Mouse (Mus musculus) NIH3T3 (cell line): Measurements from ENCODE around the gene Ace.
"Not testable (repeated sequence)": the region's sequence is repeated elsewhere in the genome, so short reads cannot be mapped to it uniquely, and the experiment has no call there.

ENCODE experiments used
- DNase-seq: peaks from one replicate; pipeline ENCODE4 v3.0.0-alpha.2; 2012; ENCODE audit warnings: low read depth

Gene Ace

GRCm38 (mm10) chr11:106000062-106000461 is 32.3 kb downstream of the Ace start:
- DNase-seq, result no peak

- peak; percentile 63 for DNase-seq
These were observed 34.0 kb downstream of the Ace start for GRCm38 (mm10) chr11:106001718-106002117.

- no peak for DNase-seq
These were observed 36.8 kb downstream of the Ace start for GRCm38 (mm10) chr11:106004576-106004975.

DNA sequence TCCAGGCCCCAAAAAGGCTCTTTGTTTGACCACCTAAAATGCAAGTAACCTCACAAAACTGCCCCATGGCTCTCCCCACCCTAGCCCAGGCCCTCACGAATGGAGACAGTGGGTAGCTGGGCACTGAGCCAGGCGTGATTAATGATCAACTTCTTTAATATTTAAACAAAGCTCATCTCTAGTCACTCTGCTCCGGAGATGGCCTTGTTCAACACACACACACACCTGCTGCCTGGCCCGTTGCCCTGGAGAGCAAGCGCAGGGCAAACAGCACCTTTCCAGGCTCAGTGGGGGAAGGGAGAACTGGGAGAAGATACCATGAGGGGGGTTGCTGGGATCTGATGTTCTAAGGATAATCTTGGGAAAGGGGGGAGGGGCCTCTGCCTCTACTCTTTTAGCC is 38.2 kb downstream of the Ace start:
- no peak for DNase-seq

DNA sequence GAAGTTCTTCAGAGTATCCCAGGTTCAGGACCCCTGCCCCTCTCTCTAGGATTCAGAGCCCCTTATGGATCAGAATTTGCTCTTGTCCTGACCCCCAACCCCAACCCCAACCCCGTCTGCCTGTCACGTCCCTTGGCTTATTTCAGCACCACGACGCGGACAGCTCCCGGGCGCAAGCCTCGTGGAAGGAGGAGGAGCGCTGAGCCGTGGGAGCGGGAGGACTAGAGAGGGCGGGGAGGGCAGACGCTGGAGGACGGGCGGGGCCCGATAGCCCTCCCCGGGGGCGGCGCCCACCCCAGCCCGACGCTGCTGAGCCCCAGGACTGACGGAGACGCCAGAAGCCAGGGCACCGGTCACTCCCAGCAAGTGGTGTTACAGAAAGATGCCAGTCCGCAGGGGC is 40.1 kb downstream of the Ace start, which contains the start of gene Kcnh6:
Gene Kcnh6, plus strand, starts transcription at position 304 of the 400 bp plus-strand sequence.
- peak; percentile 86 for DNase-seq

DNA sequence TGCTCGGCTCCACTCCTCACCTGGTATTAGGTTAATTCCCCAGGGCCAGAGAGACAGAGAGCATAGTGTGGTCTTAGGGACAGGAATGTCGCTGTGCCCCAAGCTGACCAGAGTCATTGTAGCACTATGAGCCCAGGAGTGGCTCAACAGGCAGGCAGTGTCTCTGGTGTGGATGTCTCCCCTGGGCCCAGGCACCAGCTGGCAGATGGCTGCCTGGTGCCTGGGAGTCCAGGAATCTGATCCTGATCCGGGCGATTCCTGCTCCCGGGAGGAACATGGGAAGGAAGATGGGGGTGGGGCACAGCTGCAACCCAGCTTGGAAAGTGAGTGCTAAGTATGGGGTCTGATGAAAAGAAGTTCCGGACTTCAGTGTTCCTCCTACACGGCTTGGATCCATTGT is 45.0 kb downstream of the Ace start:
- DNase-seq, result no peak

- peak; percentile 84 for DNase-seq
These were observed 45.9 kb downstream of the Ace start for GRCm38 (mm10) chr11:106013556-106014225.

DNA sequence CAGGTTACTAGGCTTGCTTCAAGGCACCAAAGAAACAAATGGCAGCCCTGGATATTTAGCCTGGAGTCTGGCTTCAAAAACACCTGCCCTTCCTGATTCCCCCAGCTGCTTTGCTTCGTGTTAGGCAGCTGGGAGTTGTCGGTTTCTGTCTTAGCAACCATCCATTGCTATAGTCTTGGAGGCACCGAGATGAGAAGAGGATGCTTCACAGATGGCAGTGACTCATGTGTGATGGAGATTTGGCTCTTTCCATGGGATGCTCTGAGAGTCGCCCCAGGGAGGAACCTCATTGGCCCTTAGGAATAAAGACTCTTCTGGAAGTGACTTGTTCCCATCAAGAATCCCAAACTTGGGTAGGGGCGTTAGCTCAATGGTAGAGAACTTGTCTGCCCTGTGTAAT is 48.7 kb downstream of the Ace start:
- DNase-seq, result no peak

GRCm38 (mm10) chr11:106020051-106020763 is 52.5 kb downstream of the Ace start:
- DNase-seq, result peak; percentile 46

- no peak for DNase-seq
These were observed 58.0 kb downstream of the Ace start for GRCm38 (mm10) chr11:106025774-106026173.

GRCm38 (mm10) chr11:106026465-106027151 is 58.9 kb downstream of the Ace start:
- DNase-seq, result peak; percentile 82

DNA sequence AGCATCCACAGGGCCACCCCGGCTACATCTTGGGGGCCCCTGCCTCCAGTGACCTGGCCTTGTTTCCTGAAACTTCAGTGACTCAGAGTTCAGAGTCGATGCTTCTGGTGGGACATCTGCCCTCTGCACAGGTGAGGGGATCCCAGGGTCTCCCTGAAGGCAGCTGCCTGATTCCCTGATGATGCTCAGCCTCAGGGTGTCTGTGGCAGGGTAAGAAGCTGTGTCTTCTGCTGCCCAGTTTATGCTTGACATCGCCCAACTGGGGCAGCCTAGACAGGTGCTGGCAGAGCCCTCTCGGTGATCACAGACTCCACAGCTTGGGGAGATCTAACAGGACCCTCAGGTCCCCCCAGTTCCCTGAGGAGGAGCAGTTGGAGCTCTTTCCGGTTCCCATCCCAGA is 59.9 kb downstream of the Ace start:
- no peak for DNase-seq

DNA sequence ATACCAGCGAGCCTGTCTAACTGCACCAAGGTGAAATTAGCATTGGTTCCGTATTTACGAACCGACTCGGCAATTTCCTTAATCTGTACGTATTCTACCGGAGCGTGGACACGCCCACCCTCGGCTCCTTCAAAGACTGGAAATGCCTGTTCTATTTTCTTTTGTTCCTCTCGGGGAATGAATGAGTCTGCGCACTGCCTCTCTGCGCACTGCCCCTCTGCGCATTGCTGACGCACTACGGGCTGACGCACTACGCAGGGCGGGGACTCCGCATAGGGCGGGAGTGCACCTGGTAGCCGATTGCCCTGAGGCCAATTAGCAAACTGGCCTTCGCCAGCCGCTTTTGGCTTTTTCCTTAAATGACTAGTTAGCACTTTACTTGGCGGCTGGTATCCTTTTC is 64.3 kb downstream of the Ace start:
- not testable (repeated sequence) for DNase-seq

DNA sequence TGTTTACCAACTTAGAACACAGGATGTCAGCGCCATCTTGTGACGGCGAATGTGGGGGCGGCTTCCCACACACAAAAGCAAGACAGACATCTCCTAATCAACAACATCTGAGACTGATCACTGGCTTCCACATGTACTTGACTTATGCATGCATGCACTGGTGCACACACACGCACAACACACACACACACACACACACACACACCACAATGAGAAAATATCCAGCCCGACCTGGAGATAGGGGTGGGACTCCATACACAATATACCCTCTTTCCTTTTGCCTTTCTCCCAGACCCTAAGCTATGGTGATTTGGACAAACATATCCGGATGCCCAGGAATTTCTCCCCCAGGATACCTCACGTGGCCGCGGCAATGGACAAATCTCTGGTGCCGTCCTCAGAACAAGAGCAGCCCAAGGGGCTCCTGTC is 65.8 kb downstream of the Ace start:
- DNase-seq, result no peak

DNA sequence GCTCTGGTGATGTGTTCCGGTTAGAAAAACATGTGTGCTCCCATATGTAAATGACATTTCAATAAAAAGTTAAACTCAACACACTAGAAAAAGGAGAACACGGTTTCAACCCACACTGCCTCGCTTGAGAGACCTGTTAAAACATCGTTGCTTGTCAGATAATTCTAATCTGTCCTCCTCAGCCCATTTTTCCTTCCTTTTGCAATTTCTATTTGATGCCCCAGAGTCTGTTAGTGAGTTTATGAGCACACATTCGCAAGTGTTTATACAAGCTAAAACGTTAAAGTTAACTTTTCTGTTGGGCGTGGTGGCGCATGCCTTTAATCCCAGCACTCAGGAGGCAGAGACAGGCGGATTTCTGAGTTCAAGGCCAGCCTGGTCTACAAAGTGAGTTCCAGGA is 67.2 kb downstream of the Ace start:
- no peak for DNase-seq

DNA sequence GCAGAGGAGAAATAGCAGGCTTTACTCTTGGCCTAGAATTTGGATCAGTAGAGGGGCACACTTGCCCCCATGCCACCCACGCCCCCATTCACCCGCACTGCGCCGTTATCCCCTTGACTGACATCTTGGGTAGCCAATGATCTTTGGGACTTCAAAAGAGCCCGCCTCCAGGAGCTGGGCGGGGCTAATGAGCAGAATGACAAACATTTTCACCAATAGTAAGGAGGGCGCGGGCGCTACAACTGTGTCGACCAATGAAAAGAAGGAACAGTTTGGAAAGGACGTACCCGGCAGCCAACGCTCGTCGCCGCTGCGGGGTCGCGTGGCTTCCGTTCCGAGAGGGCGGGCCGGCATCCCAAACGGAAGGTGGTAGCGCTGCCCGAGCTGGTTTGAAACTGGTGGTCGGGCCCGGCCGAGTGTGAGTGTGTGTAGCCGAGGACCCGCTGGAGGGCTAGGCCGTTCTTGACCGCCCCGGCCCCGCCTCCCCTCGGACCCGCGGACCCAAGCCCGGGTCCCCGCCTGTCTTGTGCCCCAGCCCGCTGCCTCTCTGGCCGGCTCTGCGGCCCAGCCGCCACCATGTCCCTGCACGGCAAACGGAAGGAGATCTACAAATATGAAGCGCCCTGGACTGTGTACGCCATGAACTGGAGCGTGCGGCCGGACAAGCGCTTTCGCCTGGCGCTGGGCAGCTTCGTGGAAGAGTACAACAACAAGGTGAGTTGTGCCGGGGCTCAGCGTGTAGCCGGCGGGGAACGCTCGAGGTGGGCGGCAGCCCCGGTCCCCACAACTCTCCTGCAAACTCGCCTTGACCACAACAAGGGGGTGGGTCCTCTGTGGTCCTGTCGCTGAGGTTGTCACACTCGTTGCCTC is 69.0 kb downstream of the Ace start, which contains the start of gene Dcaf7:
Gene Dcaf7, plus strand, starts transcription at position 325 of the 870 bp plus-strand sequence.
- peak; percentile 98 for DNase-seq

DNA sequence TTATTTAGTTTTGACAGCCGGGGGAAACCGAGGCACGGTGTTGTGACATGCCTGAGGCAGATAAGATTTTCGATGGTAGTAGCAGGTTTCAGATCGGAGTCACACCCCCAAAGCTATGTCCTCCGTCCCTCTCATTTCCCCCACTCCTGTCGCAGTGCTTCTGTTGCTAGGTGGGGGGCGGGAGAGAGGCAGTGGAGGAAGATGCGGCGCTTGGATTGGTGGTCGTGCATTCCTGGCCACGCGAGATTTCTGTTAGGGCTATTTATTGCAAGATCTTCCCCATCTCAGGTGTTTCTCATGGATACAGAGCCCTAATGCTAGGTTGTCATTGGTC is 69.6 kb downstream of the Ace start:
- DNase-seq, result peak; percentile 63
